Mouse (Mus musculus): ENCODE results near the gene Cib1. TPM values are rescaled to one million over a fixed set of nuclear protein-coding genes. Genes with fewer than 3 reads are reported as not detected.

Gene Cib1
- total RNA-seq, 2 experiments from 2014 or later: 98.1 to 134 TPM

GRCm38 (mm10) chr7:80238542-80238941 lies 5.9 kb upstream of the Cib1 start:
- ATAC-seq (ENCODE audit: poor library complexity, severe bottlenecking): no peak

- no peak for ATAC-seq (ENCODE audit: poor library complexity, severe bottlenecking)
Observed at GRCm38 (mm10) chr7:80233799-80234198, 1.2 kb upstream of the Cib1 start.

GRCm38 (mm10) chr7:80231971-80232488 lies 583 bp downstream of the Cib1 start:
- ATAC-seq (ENCODE audit: poor library complexity, severe bottlenecking): no peak

- no peak for ATAC-seq (ENCODE audit: poor library complexity, severe bottlenecking)
Observed at GRCm38 (mm10) chr7:80230196-80230595, 2.4 kb downstream of the Cib1 start.

- no peak for ATAC-seq (ENCODE audit: poor library complexity, severe bottlenecking)
Observed at GRCm38 (mm10) chr7:80227065-80227464, 5.5 kb downstream of the Cib1 start.

- no peak for ATAC-seq (ENCODE audit: poor library complexity, severe bottlenecking)
Observed at GRCm38 (mm10) chr7:80221179-80221750, 11.3 kb downstream of the Cib1 start.

GRCm38 (mm10) chr7:80220237-80220797 lies 12.3 kb downstream of the Cib1 start:
- no peak for ATAC-seq (ENCODE audit: poor library complexity, severe bottlenecking)

GRCm38 (mm10) chr7:80218666-80219065 lies 13.9 kb downstream of the Cib1 start:
- no peak for ATAC-seq (ENCODE audit: poor library complexity, severe bottlenecking)

GRCm38 (mm10) chr7:80216566-80216965 lies 16.0 kb downstream of the Cib1 start:
- ATAC-seq (ENCODE audit: poor library complexity, severe bottlenecking): no peak

GRCm38 (mm10) chr7:80215398-80215797 lies 17.2 kb downstream of the Cib1 start:
- ATAC-seq (ENCODE audit: poor library complexity, severe bottlenecking): peak; percentile 95

GRCm38 (mm10) chr7:80214459-80214858 lies 18.2 kb downstream of the Cib1 start:
- no peak for ATAC-seq (ENCODE audit: poor library complexity, severe bottlenecking)

- ATAC-seq (ENCODE audit: poor library complexity, severe bottlenecking): no peak
Observed at GRCm38 (mm10) chr7:80213604-80214003, 19.0 kb downstream of the Cib1 start.

GRCm38 (mm10) chr7:80210982-80211381 lies 21.6 kb downstream of the Cib1 start:
- ATAC-seq (ENCODE audit: poor library complexity, severe bottlenecking): no peak

GRCm38 (mm10) chr7:80209669-80210068 lies 22.9 kb downstream of the Cib1 start:
- peak; percentile 78 for ATAC-seq (ENCODE audit: poor library complexity, severe bottlenecking)

- peak; percentile 50 for ATAC-seq (ENCODE audit: poor library complexity, severe bottlenecking)
Observed at GRCm38 (mm10) chr7:80208738-80209430, 23.7 kb downstream of the Cib1 start.

GRCm38 (mm10) chr7:80208026-80208642 lies 24.5 kb downstream of the Cib1 start:
- no peak for ATAC-seq (ENCODE audit: poor library complexity, severe bottlenecking)

GRCm38 (mm10) chr7:80207314-80207731 lies 25.3 kb downstream of the Cib1 start:
- peak; percentile 19 for ATAC-seq (ENCODE audit: poor library complexity, severe bottlenecking)

GRCm38 (mm10) chr7:80205705-80206589 lies 26.7 kb downstream of the Cib1 start:
- ATAC-seq (ENCODE audit: poor library complexity, severe bottlenecking): no peak

- ATAC-seq (ENCODE audit: poor library complexity, severe bottlenecking): no peak
Observed at GRCm38 (mm10) chr7:80204961-80205360, 27.7 kb downstream of the Cib1 start.

GRCm38 (mm10) chr7:80204362-80204761 lies 28.3 kb downstream of the Cib1 start:
- no peak for ATAC-seq (ENCODE audit: poor library complexity, severe bottlenecking)

Data from megakaryocyte, adult 5-6 weeks (primary cell).